Mouse (Mus musculus) bone marrow, adult 2 months (tissue): ENCODE measurements at regions not wholly inside any gene's neighbourhood (a gene's known extent, or its start where the extent isn't known, plus 50 kb on each side); places are given as distances from the start of the nearest gene placed in this dataset.

Source experiments
- CTCF ChIP-seq: fragments of 200-500 bp; IDR thresholded peaks from 2 replicates; pipeline ENCODE4 v1.5.1; 2011; ENCODE audit warnings: low read length, control low read depth; ENCODE audit not compliant: control insufficient read depth, insufficient read depth
- POLR2A ChIP-seq: fragments of 200-500 bp; IDR thresholded peaks from 2 replicates; pipeline ENCODE4 v1.6.1; 2011; ENCODE audit warnings: low read depth, mild to moderate bottlenecking, control low read depth, low read length, borderline replicate concordance; ENCODE audit not compliant: control insufficient read depth

DNA sequence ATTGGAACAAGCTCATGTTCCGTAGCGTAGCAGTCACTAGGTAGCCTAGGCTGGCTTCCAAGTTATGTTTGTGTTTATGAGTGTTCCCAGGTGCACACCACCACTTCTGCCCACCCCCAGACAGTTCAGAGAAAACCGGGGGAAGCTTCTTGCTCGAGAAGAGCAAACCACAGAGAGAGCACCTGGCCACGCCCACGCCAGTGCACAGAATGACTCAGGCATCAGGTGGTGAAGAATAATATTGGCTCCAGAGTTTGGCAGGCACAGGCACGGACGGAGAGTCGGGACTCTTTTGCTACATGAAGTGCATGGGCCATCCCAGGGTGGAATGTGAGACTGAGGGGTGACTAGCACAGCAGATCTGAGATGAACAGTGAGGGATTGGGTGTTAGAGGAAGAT, 88.8 kb downstream of the Klf4 start:
- TF ChIP-seq CTCF, result no peak
- no peak for TF ChIP-seq POLR2A
